Comparison of ENCODE assay signal across 12 mouse cellular contexts in the genomic region with DNA sequence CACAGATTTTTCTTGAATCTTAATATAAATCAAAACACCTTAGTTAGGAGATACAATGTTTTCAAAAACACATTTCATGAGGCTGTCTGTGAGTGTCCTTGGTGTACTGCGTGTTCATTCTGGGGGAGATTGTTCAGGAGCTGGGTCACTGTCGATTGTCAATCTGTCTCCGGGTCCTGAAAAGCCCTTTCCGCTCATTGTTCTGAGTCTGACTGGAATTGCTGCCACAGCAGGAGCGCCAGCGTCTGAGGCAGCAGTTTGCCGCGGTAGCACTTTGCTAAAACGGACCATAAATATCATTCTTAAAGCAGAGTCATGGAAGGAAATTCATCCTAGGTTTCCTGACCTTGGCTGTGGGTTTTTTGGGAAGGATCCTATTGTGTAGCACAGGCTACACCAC. TPM values are rescaled to one million over a fixed set of nuclear protein-coding genes. Genes with fewer than 3 reads are reported as not detected.
DNase-seq lines count a peak whose midpoint lies in the region; ATAC-seq and TF ChIP-seq lines count a peak whose summit lies in the region.
"Had no signal": no experiment of that assay in that cellular context is flagged by ENCODE, and none has a peak within 500 bp of the region (broad histone marks: within the 10 kb centered on the region; RNA-seq: fewer than 3 reads in every experiment).

No protein-coding gene starts in this region.

- H3K4me1 ChIP-seq in liver, adult 2 months (ENCODE audit: control insufficient read depth, insufficient read depth, low read length), result no peaks in the 10 kb centered on the region
- H3K4me1 ChIP-seq in liver, embryonic 11.5 days (replicated peaks; ENCODE audit: control insufficient read depth, insufficient read depth, low read length), result no peaks in the 10 kb centered on the region
- peaks cover 4% of the 10 kb centered on the region; the same call in 1 of the 2 replicates for H3K4me1 ChIP-seq in heart, embryonic 15.5 days (replicated peaks)

- H3K4me3 ChIP-seq in liver, adult 2 months (ENCODE audit: insufficient read depth, low read depth, low read length), result no peak overlapping the region
- no peak overlapping the region for H3K4me3 ChIP-seq in liver, embryonic 11.5 days (ENCODE audit: low read depth, low read length)
- H3K4me3 ChIP-seq in heart, embryonic 15.5 days, result no peak overlapping the region

- no peak overlapping the region for H3K4me2 ChIP-seq in liver, embryonic 11.5 days
- no peak overlapping the region for H3K4me2 ChIP-seq in heart, embryonic 15.5 days

- H3K36me3 ChIP-seq in liver, adult 2 months (ENCODE audit: control insufficient read depth, insufficient read depth, low read length), result no peaks in the 10 kb centered on the region
- no peaks in the 10 kb centered on the region for H3K36me3 ChIP-seq in liver, embryonic 11.5 days (ENCODE audit: control insufficient read depth, insufficient read depth, low read length)
- H3K36me3 ChIP-seq in heart, embryonic 15.5 days, result no peaks in the 10 kb centered on the region
- H3K36me3 ChIP-seq: G1E had no signal

- TF ChIP-seq CTCF in liver, adult 2 months (IDR thresholded peaks at IDR 0.05; ENCODE audit: low read depth, low read length), result no peak

- H3K27ac ChIP-seq in liver, adult 2 months (replicated peaks; ENCODE audit: insufficient read depth, low read depth, low read length), result peak overlapping the region; percentile 48
- no peak overlapping the region for H3K27ac ChIP-seq in liver, embryonic 11.5 days (ENCODE audit: low read depth, low read length)
- H3K27ac ChIP-seq in heart, embryonic 15.5 days, result peak overlapping the region; percentile 63

- H3K79me2 ChIP-seq in liver, adult 2 months (ENCODE audit: control insufficient read depth, insufficient read depth, low read length), result no peaks in the 10 kb centered on the region

- no peak for ATAC-seq in liver, embryonic 11.5 days (replicated peaks; ENCODE audit: low FRiP score)
- ATAC-seq in heart, embryonic 15.5 days (replicated peaks; ENCODE audit: insufficient number of reproducible peaks, insufficient read depth, low FRiP score, low read depth), result no peak

- peak; percentile 9 for DNase-seq in adrenal gland, adult 8-10 months
- no peak for DNase-seq in adrenal gland, postnatal 25 days
- peak; percentile 5 for DNase-seq in liver, adult 2 months (ENCODE audit: extremely low read depth, low read depth, low spot score)
- DNase-seq in liver, embryonic 11.5 days (ENCODE audit: low spot score), result no peak
- peak; percentile 31 to 75 for DNase-seq in kidney, postnatal 25 days
- DNase-seq in spleen, postnatal 36 days (ENCODE audit: low spot score in 2 of 2), result no peak
- DNase-seq in ovary, postnatal 14 days (ENCODE audit: low spot score), result no peak
- DNase-seq: lung, adult 2 months; retina, postnatal 1 day had no signal

- no peak overlapping the region for H3K9ac ChIP-seq in liver, adult 2 months (ENCODE audit: low read depth, low read length)
- H3K9ac ChIP-seq in liver, embryonic 11.5 days (ENCODE audit: low read depth, low read length), result no peak overlapping the region
- H3K9ac ChIP-seq in heart, embryonic 15.5 days, result no peak overlapping the region

- no peaks in the 10 kb centered on the region for H3K27me3 ChIP-seq in liver, adult 2 months (ENCODE audit: control insufficient read depth, insufficient read depth, low read length)
- no peaks in the 10 kb centered on the region for H3K27me3 ChIP-seq in liver, embryonic 11.5 days (replicated peaks; ENCODE audit: control insufficient read depth, insufficient read depth, low read length)
- no peaks in the 10 kb centered on the region for H3K27me3 ChIP-seq in heart, embryonic 15.5 days

- TF ChIP-seq POLR2A in liver, adult 2 months (IDR thresholded peaks at IDR 0.05; ENCODE audit: extremely low read depth, insufficient read depth, low read length), result no peak

- 69% methylated on average over 9 of the region's 9 CpGs for whole genome bisulfite sequencing in liver, adult 2 months
- WGBS in liver, embryonic 11.5 days, result 56% methylated on average over 9 of the region's 9 CpGs
- WGBS in heart, embryonic 15.5 days, result 34% methylated on average over 9 of the region's 9 CpGs

- H3K9me3 ChIP-seq in liver, embryonic 11.5 days (ENCODE audit: control insufficient read depth, low read length), result no peaks in the 10 kb centered on the region
- no peaks in the 10 kb centered on the region for H3K9me3 ChIP-seq in heart, embryonic 15.5 days (replicated peaks)
- H3K9me3 ChIP-seq: G1E had no signal

RNA-seq across cellular contexts. Expression of gene Krt24, which starts 19.3 kb away (rescaled TPM):
- total RNA-seq in adrenal gland, adult 8-10 months (2022), result not detected
- not detected in 2 replicates for total RNA-seq in adrenal gland, postnatal 25 days (2021)
- not detected in 2 replicates for total RNA-seq in liver, adult 2 months (2014; rRNA removed)
- not detected in 2 replicates for polyA plus RNA-seq in liver, adult 2 months (2012; rRNA removed)
- not detected in 2 replicates for polyA plus RNA-seq in liver, embryonic 11.5 days (2014; fragmentation: Nextera tagmentation; extraction: Ambion mirVana)
- not detected in 2 replicates for polyA plus RNA-seq in heart, embryonic 15.5 days (2015; fragmentation: Nextera tagmentation; extraction: Ambion mirVana)
- total RNA-seq: G1E had no signal
- polyA plus RNA-seq: G1E; lung, adult 2 months had no signal

RNA-seq across cellular contexts. Expression of gene Krt222, which starts 21.9 kb away (rescaled TPM):
- total RNA-seq in adrenal gland, adult 8-10 months (2022), result 1 to 10 TPM; 1.6 to 3.5 (median 2.2) TPM
- total RNA-seq in adrenal gland, postnatal 25 days (2021), result 1.4 and 2.4 TPM in 2 replicates
- 0.07 and 0.09 TPM in 2 replicates for total RNA-seq in liver, adult 2 months (2014; rRNA removed)
- polyA plus RNA-seq in liver, adult 2 months (2012; rRNA removed), result not detected in 2 replicates
- polyA plus RNA-seq in liver, embryonic 11.5 days (2014; fragmentation: Nextera tagmentation; extraction: Ambion mirVana), result 0.14 and 0.61 TPM in 2 replicates
- polyA plus RNA-seq in heart, embryonic 15.5 days (2015; fragmentation: Nextera tagmentation; extraction: Ambion mirVana), result 2.1 and 3.1 TPM in 2 replicates
- polyA plus RNA-seq: G1E had no signal

RNA-seq across cellular contexts. Expression of gene Smarce1, which starts 35.0 kb away (rescaled TPM):
- 10 to 100 TPM; 48.9 to 69.5 (median 57.2) TPM for total RNA-seq in adrenal gland, adult 8-10 months (2022)
- total RNA-seq in adrenal gland, postnatal 25 days (2021), result 63.5 and 101 TPM in 2 replicates
- total RNA-seq in liver, adult 2 months (2014; rRNA removed), result 25.5 and 35.9 TPM in 2 replicates
- polyA plus RNA-seq in liver, adult 2 months (2012; rRNA removed), result 8.7 and 11.9 TPM in 2 replicates
- polyA plus RNA-seq in liver, embryonic 11.5 days (2014; fragmentation: Nextera tagmentation; extraction: Ambion mirVana), result 145 and 150 TPM in 2 replicates
- 136 and 143 TPM in 2 replicates for polyA plus RNA-seq in heart, embryonic 15.5 days (2015; fragmentation: Nextera tagmentation; extraction: Ambion mirVana)

RNA-seq across cellular contexts. Expression of gene Krt25, which starts 57.0 kb away (rescaled TPM):
- not detected for total RNA-seq in adrenal gland, adult 8-10 months (2022)
- total RNA-seq in adrenal gland, postnatal 25 days (2021), result not detected in 2 replicates
- total RNA-seq in liver, adult 2 months (2014; rRNA removed), result not detected in 2 replicates
- not detected in 2 replicates for polyA plus RNA-seq in liver, adult 2 months (2012; rRNA removed)
- not detected in 2 replicates for polyA plus RNA-seq in liver, embryonic 11.5 days (2014; fragmentation: Nextera tagmentation; extraction: Ambion mirVana)
- not detected in 2 replicates for polyA plus RNA-seq in heart, embryonic 15.5 days (2015; fragmentation: Nextera tagmentation; extraction: Ambion mirVana)
- total RNA-seq: G1E had no signal
- polyA plus RNA-seq: G1E; lung, adult 2 months; stomach, embryonic 14.5 days had no signal

Comparison
In these comparisons a context has a peak if more than half of its experiments do, and no peak if none do; other contexts are left out.
1. DNase-seq: peak in adrenal gland, adult 8-10 months (single experiment), liver, adult 2 months (single experiment) and kidney, postnatal 25 days (2 of 2); none in adrenal gland, postnatal 25 days (single experiment), liver, embryonic 11.5 days (single experiment), spleen, postnatal 36 days (0 of 2) and ovary, postnatal 14 days (single experiment).